Mouse (Mus musculus): ENCODE results near the gene Rab4a. TPM values are rescaled to one million over a fixed set of nuclear protein-coding genes. Genes with fewer than 3 reads are reported as not detected.
A peak's percentile ranks its signal among the peaks of the same experiment; 100 is the strongest.

Gene Rab4a
- polyA plus RNA-seq, 1 experiment from 2014 or later: 83.8 TPM

DNA sequence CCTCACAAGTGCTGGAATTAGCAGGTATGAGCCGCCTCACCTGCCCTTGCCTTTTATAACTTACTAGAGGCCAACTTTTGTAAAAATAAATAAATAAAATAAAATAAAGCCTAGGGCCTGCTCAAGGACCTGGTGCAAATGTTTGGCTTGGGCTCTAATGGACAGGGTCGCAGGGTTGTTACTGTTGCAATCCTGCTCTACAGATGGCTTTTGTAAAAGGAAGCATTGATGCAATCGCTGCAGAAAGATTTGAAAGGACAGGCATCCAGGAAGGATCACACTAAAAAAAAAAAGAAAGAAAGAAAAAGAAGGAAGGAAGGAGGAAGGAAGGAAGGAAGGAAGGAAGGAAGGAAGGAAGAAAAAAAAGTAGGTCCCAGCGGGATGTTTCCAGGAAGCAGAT, 54.6 kb downstream of the Rab4a start:
- Histone ChIP-seq H3K9ac (replicated peaks; ENCODE audit: low read depth, low read length) (no peak overlapping the region; the same call in 1 of the 2 replicates), H3K9me3 (ENCODE audit: control insufficient read depth, low read length) (no peaks in the 10 kb centered on the region), H3K4me1 (replicated peaks; ENCODE audit: control insufficient read depth, insufficient read depth, low read length) (peaks cover 23% of the 10 kb centered on the region), H3K4me3 (replicated peaks; ENCODE audit: low read length) (peak overlapping the region; percentile 87), H3K4me2 (ENCODE audit: low read length) (peak overlapping the region; percentile 82), H3K27me3 (replicated peaks; ENCODE audit: control insufficient read depth, insufficient read depth, low read length) (no peaks in the 10 kb centered on the region), H3K27ac (ENCODE audit: low read length) (no peak overlapping the region), H3K36me3 (ENCODE audit: control insufficient read depth, insufficient read depth) (no peaks in the 10 kb centered on the region)
- WGBS: 74% methylated on average over 4 of the region's 4 CpGs
- no peak for ATAC-seq

GRCm38 (mm10) chr8:123865786-123866185, 60.0 kb downstream of the Rab4a start:
- Histone ChIP-seq H3K4me3 (replicated peaks; ENCODE audit: low read length) (no peak overlapping the region), H3K27me3 (replicated peaks; ENCODE audit: control insufficient read depth, insufficient read depth, low read length) (no peaks in the 10 kb centered on the region), H3K36me3 (ENCODE audit: control insufficient read depth, insufficient read depth) (no peaks in the 10 kb centered on the region), H3K9me3 (ENCODE audit: control insufficient read depth, low read length) (no peaks in the 10 kb centered on the region), H3K9ac (replicated peaks; ENCODE audit: low read depth, low read length) (no peak overlapping the region), H3K4me1 (replicated peaks; ENCODE audit: control insufficient read depth, insufficient read depth, low read length) (peaks cover 8% of the 10 kb centered on the region), H3K4me2 (ENCODE audit: low read length) (no peak overlapping the region), H3K27ac (ENCODE audit: low read length) (no peak overlapping the region)
- no peak for ATAC-seq
- 80% methylated on average over 7 of the region's 7 CpGs for WGBS

GRCm38 (mm10) chr8:123866971-123867370, 61.2 kb downstream of the Rab4a start:
- no peak overlapping the region for H3K9ac ChIP-seq (replicated peaks; ENCODE audit: low read depth, low read length)
- H3K4me3 ChIP-seq (replicated peaks; ENCODE audit: low read length): no peak overlapping the region
- no peaks in the 10 kb centered on the region for H3K27me3 ChIP-seq (replicated peaks; ENCODE audit: control insufficient read depth, insufficient read depth, low read length)
- no peaks in the 10 kb centered on the region for H3K9me3 ChIP-seq (ENCODE audit: control insufficient read depth, low read length)
- ATAC-seq: no peak
- no peak overlapping the region for H3K27ac ChIP-seq (ENCODE audit: low read length)
- peaks cover 8% of the 10 kb centered on the region for H3K4me1 ChIP-seq (replicated peaks; ENCODE audit: control insufficient read depth, insufficient read depth, low read length)
- 18% methylated on average over 5 of the region's 5 CpGs for WGBS
- H3K36me3 ChIP-seq (ENCODE audit: control insufficient read depth, insufficient read depth): no peaks in the 10 kb centered on the region
- no peak overlapping the region for H3K4me2 ChIP-seq (ENCODE audit: low read length)

- Histone ChIP-seq H3K27ac (ENCODE audit: low read length) (no peak overlapping the region), H3K4me2 (ENCODE audit: low read length) (no peak overlapping the region), H3K4me1 (replicated peaks; ENCODE audit: control insufficient read depth, insufficient read depth, low read length) (no peaks in the 10 kb centered on the region), H3K4me3 (replicated peaks; ENCODE audit: low read length) (no peak overlapping the region), H3K27me3 (replicated peaks; ENCODE audit: control insufficient read depth, insufficient read depth, low read length) (no peaks in the 10 kb centered on the region), H3K9ac (replicated peaks; ENCODE audit: low read depth, low read length) (no peak overlapping the region), H3K36me3 (ENCODE audit: control insufficient read depth, insufficient read depth) (no peaks in the 10 kb centered on the region), H3K9me3 (ENCODE audit: control insufficient read depth, low read length) (no peaks in the 10 kb centered on the region)
- ATAC-seq: no peak
- WGBS: 78% methylated on average over 9 of the region's 9 CpGs
Measured at GRCm38 (mm10) chr8:123872048-123872447, 66.3 kb downstream of the Rab4a start.

DNA sequence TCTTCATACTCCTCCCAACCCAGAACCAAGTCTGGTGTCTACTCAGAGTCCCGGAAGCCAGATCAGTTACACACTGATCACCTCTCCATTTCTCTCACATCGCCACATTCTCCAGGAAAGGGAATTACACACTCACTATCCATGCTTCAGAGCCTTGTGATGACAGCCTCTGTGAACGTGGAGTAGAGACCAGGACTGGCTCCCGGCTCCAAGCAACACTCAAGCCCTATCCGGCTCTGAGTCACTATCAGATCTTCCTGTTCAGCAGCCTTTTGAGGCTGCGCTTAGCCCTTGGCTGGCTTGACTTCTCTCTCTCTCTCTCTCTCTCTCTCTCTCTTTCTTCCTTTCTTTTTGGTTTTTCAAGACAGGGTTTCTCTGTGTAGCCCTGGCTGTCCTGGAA, 67.6 kb downstream of the Rab4a start:
- Histone ChIP-seq H3K4me3 (replicated peaks; ENCODE audit: low read length) (no peak overlapping the region), H3K4me1 (replicated peaks; ENCODE audit: control insufficient read depth, insufficient read depth, low read length) (no peaks in the 10 kb centered on the region), H3K9ac (replicated peaks; ENCODE audit: low read depth, low read length) (no peak overlapping the region), H3K9me3 (ENCODE audit: control insufficient read depth, low read length) (no peaks in the 10 kb centered on the region), H3K4me2 (ENCODE audit: low read length) (no peak overlapping the region), H3K27me3 (replicated peaks; ENCODE audit: control insufficient read depth, insufficient read depth, low read length) (no peaks in the 10 kb centered on the region), H3K36me3 (ENCODE audit: control insufficient read depth, insufficient read depth) (no peaks in the 10 kb centered on the region), H3K27ac (ENCODE audit: low read length) (no peak overlapping the region)
- 84% methylated on average over 6 of the region's 6 CpGs for whole genome bisulfite sequencing
- ATAC-seq: no peak

GRCm38 (mm10) chr8:123874324-123874723, 68.5 kb downstream of the Rab4a start:
- Histone ChIP-seq H3K4me1 (replicated peaks; ENCODE audit: control insufficient read depth, insufficient read depth, low read length) (no peaks in the 10 kb centered on the region), H3K4me3 (replicated peaks; ENCODE audit: low read length) (no peak overlapping the region), H3K27ac (ENCODE audit: low read length) (no peak overlapping the region), H3K4me2 (ENCODE audit: low read length) (no peak overlapping the region), H3K9me3 (ENCODE audit: control insufficient read depth, low read length) (no peaks in the 10 kb centered on the region), H3K36me3 (ENCODE audit: control insufficient read depth, insufficient read depth) (no peaks in the 10 kb centered on the region), H3K27me3 (replicated peaks; ENCODE audit: control insufficient read depth, insufficient read depth, low read length) (no peaks in the 10 kb centered on the region), H3K9ac (replicated peaks; ENCODE audit: low read depth, low read length) (no peak overlapping the region)
- 84% methylated on average over 11 of the region's 11 CpGs for whole genome bisulfite sequencing
- ATAC-seq: no peak

DNA sequence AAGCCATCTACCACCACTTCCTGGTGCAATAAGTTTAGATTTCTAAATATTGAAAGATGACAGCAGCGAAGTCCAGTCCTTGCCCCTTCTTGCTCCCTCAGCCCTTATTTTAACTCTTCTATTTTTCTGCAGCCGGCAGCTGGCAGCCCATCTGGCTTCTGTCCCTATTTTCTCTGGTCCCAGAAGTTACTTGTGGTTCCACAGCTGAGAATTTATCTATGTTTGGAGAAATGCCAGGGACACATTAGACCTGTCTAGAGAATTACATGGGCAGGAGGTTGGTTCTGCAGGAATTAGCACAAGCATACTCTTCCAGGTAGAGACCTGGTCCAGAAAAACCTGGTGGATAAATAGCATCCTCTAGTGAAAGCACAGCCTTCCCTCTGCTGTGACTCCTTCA, 72.1 kb downstream of the Rab4a start:
- H3K4me3 ChIP-seq (replicated peaks; ENCODE audit: low read length): no peak overlapping the region
- no peaks in the 10 kb centered on the region for H3K4me1 ChIP-seq (replicated peaks; ENCODE audit: control insufficient read depth, insufficient read depth, low read length)
- no peak overlapping the region for H3K27ac ChIP-seq (ENCODE audit: low read length)
- H3K4me2 ChIP-seq (ENCODE audit: low read length): no peak overlapping the region
- 81% methylated on average over 2 of the region's 2 CpGs for WGBS
- H3K27me3 ChIP-seq (replicated peaks; ENCODE audit: control insufficient read depth, insufficient read depth, low read length): no peaks in the 10 kb centered on the region
- H3K36me3 ChIP-seq (ENCODE audit: control insufficient read depth, insufficient read depth): no peaks in the 10 kb centered on the region
- H3K9ac ChIP-seq (replicated peaks; ENCODE audit: low read depth, low read length): no peak overlapping the region
- no peak for ATAC-seq
- H3K9me3 ChIP-seq (ENCODE audit: control insufficient read depth, low read length): no peaks in the 10 kb centered on the region

GRCm38 (mm10) chr8:123880271-123880670, 74.5 kb downstream of the Rab4a start:
- no peak overlapping the region for H3K27ac ChIP-seq (ENCODE audit: low read length)

DNA sequence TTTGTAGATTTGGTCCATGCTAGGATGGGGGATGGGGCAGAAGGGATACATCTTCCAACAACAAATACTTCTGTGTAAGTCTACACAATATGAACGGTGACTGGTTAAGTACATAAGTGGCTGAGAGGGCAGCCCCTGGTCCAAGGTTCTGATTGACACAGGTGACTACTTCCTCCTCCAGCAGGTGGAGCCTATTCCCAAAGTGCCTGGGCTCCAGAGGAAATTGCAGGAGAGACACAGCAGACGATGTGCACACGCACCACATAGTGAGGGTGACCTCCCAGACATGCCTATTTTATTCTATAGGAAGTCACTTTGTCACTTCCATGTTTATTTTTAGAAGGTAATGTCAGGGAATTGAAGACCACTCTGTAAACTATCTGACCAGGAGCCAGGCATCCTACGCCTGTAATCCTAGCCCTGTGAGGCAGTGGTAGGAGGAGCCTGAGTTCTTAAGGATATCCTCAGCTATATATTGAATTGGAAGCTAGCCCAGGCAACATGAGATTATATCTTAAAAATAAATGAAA, 75.1 kb downstream of the Rab4a start:
- Histone ChIP-seq H3K27me3 (replicated peaks; ENCODE audit: control insufficient read depth, insufficient read depth, low read length) (no peaks in the 10 kb centered on the region), H3K4me3 (replicated peaks; ENCODE audit: low read length) (no peak overlapping the region), H3K4me2 (ENCODE audit: low read length) (no peak overlapping the region), H3K9me3 (ENCODE audit: control insufficient read depth, low read length) (no peaks in the 10 kb centered on the region), H3K9ac (replicated peaks; ENCODE audit: low read depth, low read length) (no peak overlapping the region), H3K36me3 (ENCODE audit: control insufficient read depth, insufficient read depth) (no peaks in the 10 kb centered on the region), H3K27ac (ENCODE audit: low read length) (no peak overlapping the region), H3K4me1 (replicated peaks; ENCODE audit: control insufficient read depth, insufficient read depth, low read length) (peaks cover 13% of the 10 kb centered on the region)
- WGBS: 62% methylated on average over 4 of the region's 4 CpGs
- ATAC-seq: no peak

More at GRCm38 (mm10) chr8:123880271-123880670, 74.5 kb downstream of the Rab4a start:
- no peak for ATAC-seq
- no peak overlapping the region for H3K4me3 ChIP-seq (replicated peaks; ENCODE audit: low read length)
- H3K9ac ChIP-seq (replicated peaks; ENCODE audit: low read depth, low read length): no peak overlapping the region
- H3K36me3 ChIP-seq (ENCODE audit: control insufficient read depth, insufficient read depth): no peaks in the 10 kb centered on the region
- no peaks in the 10 kb centered on the region for H3K9me3 ChIP-seq (ENCODE audit: control insufficient read depth, low read length)
- 74% methylated on average over 10 of the region's 10 CpGs for WGBS
- no peaks in the 10 kb centered on the region for H3K27me3 ChIP-seq (replicated peaks; ENCODE audit: control insufficient read depth, insufficient read depth, low read length)
- H3K4me2 ChIP-seq (ENCODE audit: low read length): no peak overlapping the region
- peaks cover 12% of the 10 kb centered on the region for H3K4me1 ChIP-seq (replicated peaks; ENCODE audit: control insufficient read depth, insufficient read depth, low read length)

DNA sequence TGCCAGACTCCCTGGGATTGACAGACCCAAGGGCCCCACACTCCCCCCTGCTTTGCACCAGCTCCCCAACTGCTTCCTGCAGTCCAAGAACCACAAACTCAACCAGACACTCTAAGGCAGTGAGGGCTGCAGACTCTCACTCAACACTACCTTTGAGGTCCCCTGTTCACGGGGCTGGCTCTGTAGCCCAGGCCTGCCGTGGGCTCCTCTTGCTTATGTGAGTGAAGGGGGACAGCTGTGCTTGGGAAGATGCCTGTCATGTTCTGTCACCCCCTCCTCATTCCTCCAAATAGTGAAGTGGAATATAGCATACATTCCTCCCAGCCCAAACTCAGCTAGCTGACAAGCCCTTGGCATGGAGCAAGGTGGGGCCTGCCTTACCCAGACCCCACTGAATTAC, 76.6 kb downstream of the Rab4a start:
- 85% methylated on average over 2 of the region's 2 CpGs for WGBS
- Histone ChIP-seq H3K27me3 (replicated peaks; ENCODE audit: control insufficient read depth, insufficient read depth, low read length) (peaks cover 7% of the 10 kb centered on the region; the same call in 1 of the 2 replicates), H3K9ac (replicated peaks; ENCODE audit: low read depth, low read length) (no peak overlapping the region), H3K4me3 (replicated peaks; ENCODE audit: low read length) (no peak overlapping the region), H3K27ac (ENCODE audit: low read length) (no peak overlapping the region), H3K4me1 (replicated peaks; ENCODE audit: control insufficient read depth, insufficient read depth, low read length) (peaks cover 13% of the 10 kb centered on the region), H3K4me2 (ENCODE audit: low read length) (no peak overlapping the region), H3K36me3 (ENCODE audit: control insufficient read depth, insufficient read depth) (no peaks in the 10 kb centered on the region), H3K9me3 (ENCODE audit: control insufficient read depth, low read length) (no peaks in the 10 kb centered on the region)
- no peak for ATAC-seq
